Mouse (Mus musculus) lung, postnatal 25 days (tissue): ENCODE measurements at regions not wholly inside any gene's neighbourhood (a gene's known extent, or its start where the extent isn't known, plus 50 kb on each side); places are given as distances from the start of the nearest gene placed in this dataset.

Source experiments
- DNase-seq: peaks from one replicate; pipeline ENCODE4 v3.0.0; 2022; ENCODE audit warnings: low spot score

GRCm38 (mm10) chr8:12503344-12503743 is 69.5 kb upstream of the Spaca7 start:
- no peak for DNase-seq

- DNase-seq: no peak
Observed at GRCm38 (mm10) chr8:12504240-12504639, 68.6 kb upstream of the Spaca7 start.

- DNase-seq: no peak
Observed at GRCm38 (mm10) chr8:12504777-12505176, 68.1 kb upstream of the Spaca7 start.

- DNase-seq: no peak
Observed at GRCm38 (mm10) chr8:12510233-12510632, 62.6 kb upstream of the Spaca7 start.

- DNase-seq: no peak
Observed at GRCm38 (mm10) chr8:12513042-12513441, 59.8 kb upstream of the Spaca7 start.

- peak; percentile 12 for DNase-seq
Observed at GRCm38 (mm10) chr8:12514138-12514537, 58.7 kb upstream of the Spaca7 start.

- no peak for DNase-seq
Observed at GRCm38 (mm10) chr8:12521636-12522035, 51.2 kb upstream of the Spaca7 start.
